In genomic region chr2:30647882-30648494, GRCm38 (mm10) we compare ENCODE assay signal across 8 mouse cellular contexts. TPM values are rescaled to one million over a fixed set of nuclear protein-coding genes. Genes with fewer than 3 reads are reported as not detected.
DNase-seq lines count a peak whose midpoint lies in the region; ATAC-seq and TF ChIP-seq lines count a peak whose summit lies in the region.

No protein-coding gene starts in this region.

- no peak for TF ChIP-seq POLR2A in lung, adult 2 months (IDR thresholded peaks at IDR 0.05; ENCODE audit: borderline replicate concordance, extremely low read depth, low read depth, low read length)

- no peak for DNase-seq in heart, postnatal 14 days
- peak; percentile 65 for DNase-seq in forebrain, embryonic 14.5 days (ENCODE audit: low spot score)
- DNase-seq in B cell, adult 2 months: no peak
- no peak for DNase-seq in lung, adult 2 months
- no peak for DNase-seq in urinary bladder, postnatal 36 days (ENCODE audit: low spot score in 2 of 2)

- H3K27ac ChIP-seq in heart, embryonic 14.5 days (replicated peaks in 1 of 2; ENCODE audit: control insufficient read depth in 1 of 2, insufficient read depth in 1 of 2, low read depth in 2 of 2, low read length in 2 of 2): peak overlapping the region; percentile 32 to 42; a peak in 3 of 4 replicates
- peak overlapping the region; percentile 95 for H3K27ac ChIP-seq in forebrain, embryonic 14.5 days (ENCODE audit: low read depth, low read length)
- H3K27ac ChIP-seq in midbrain, embryonic 13.5 days: peak overlapping the region; percentile 99

- no peak for TF ChIP-seq CTCF in lung, adult 2 months (IDR thresholded peaks at IDR 0.05; ENCODE audit: insufficient read depth, low read length)

- no peak overlapping the region for H3K4me3 ChIP-seq in heart, embryonic 14.5 days (ENCODE audit: control insufficient read depth in 1 of 2, insufficient read depth in 1 of 2, low read depth in 1 of 2, low read length in 2 of 2)
- H3K4me3 ChIP-seq in forebrain, embryonic 14.5 days (ENCODE audit: low read depth, low read length): no peak overlapping the region
- 0 out of 2 replicates have a peak overlapping the region, but pooled peaks have one; percentile 5 for H3K4me3 ChIP-seq in midbrain, embryonic 13.5 days (replicated peaks)
- H3K4me3 ChIP-seq in lung, adult 2 months (replicated peaks; ENCODE audit: extremely low read depth, low read depth, low read length): no peak overlapping the region

- peak overlapping the region; percentile 36 for H3K4me2 ChIP-seq in heart, embryonic 14.5 days (ENCODE audit: low read length)
- H3K4me2 ChIP-seq in forebrain, embryonic 14.5 days (ENCODE audit: low read length): peak overlapping the region; percentile 36
- peak overlapping the region; percentile 44 for H3K4me2 ChIP-seq in midbrain, embryonic 13.5 days (replicated peaks)

- H3K36me3 ChIP-seq in heart, embryonic 14.5 days (ENCODE audit: control insufficient read depth, insufficient read depth, low read length): no peaks in the 10 kb centered on the region
- no peaks in the 10 kb centered on the region for H3K36me3 ChIP-seq in forebrain, embryonic 14.5 days (ENCODE audit: control insufficient read depth, insufficient read depth, low read length)
- no peaks in the 10 kb centered on the region for H3K36me3 ChIP-seq in midbrain, embryonic 13.5 days

- no peak for ATAC-seq in heart, embryonic 14.5 days (ENCODE audit: insufficient number of reproducible peaks, insufficient read depth, low FRiP score, low read depth)
- ATAC-seq in CD4-positive, CD25-positive, alpha-beta regulatory T cell, adult 4 months: peak; percentile 67
- peak; percentile 13 for ATAC-seq in forebrain, embryonic 14.5 days
- ATAC-seq in midbrain, embryonic 13.5 days: peak; percentile 18; the same call in 1 of the 2 replicates

- peaks cover 37 to 41% of the 10 kb centered on the region in 2 experiments for H3K4me1 ChIP-seq in heart, embryonic 14.5 days (ENCODE audit: control insufficient read depth in 2 of 2, insufficient read depth in 2 of 2, low read length in 2 of 2)
- peaks cover 46% of the 10 kb centered on the region for H3K4me1 ChIP-seq in forebrain, embryonic 14.5 days (ENCODE audit: control insufficient read depth, insufficient read depth, low read length)
- H3K4me1 ChIP-seq in midbrain, embryonic 13.5 days (replicated peaks): peaks cover 75% of the 10 kb centered on the region
- no peaks in the 10 kb centered on the region for H3K4me1 ChIP-seq in lung, adult 2 months (ENCODE audit: control insufficient read depth, insufficient read depth, low read length)

- peak overlapping the region; percentile 46; the same call in 1 of the 2 replicates for H3K9ac ChIP-seq in heart, embryonic 14.5 days (ENCODE audit: low read length)
- H3K9ac ChIP-seq in forebrain, embryonic 14.5 days (ENCODE audit: low read length): peak overlapping the region; percentile 58
- H3K9ac ChIP-seq in midbrain, embryonic 13.5 days (replicated peaks): peak overlapping the region; percentile 58

- WGBS in heart, embryonic 14.5 days: 21% methylated on average over 13 of the region's 13 CpGs
- 39% methylated on average over 13 of the region's 13 CpGs for WGBS in forebrain, embryonic 14.5 days
- WGBS in midbrain, embryonic 13.5 days: 16% methylated on average over 13 of the region's 13 CpGs
- 57% methylated on average over 13 of the region's 13 CpGs for WGBS in lung, adult 2 months

- no peaks in the 10 kb centered on the region for H3K9me3 ChIP-seq in heart, embryonic 14.5 days (ENCODE audit: control insufficient read depth, low read length)
- no peaks in the 10 kb centered on the region for H3K9me3 ChIP-seq in forebrain, embryonic 14.5 days (replicated peaks; ENCODE audit: control insufficient read depth, low read length)
- no peaks in the 10 kb centered on the region for H3K9me3 ChIP-seq in midbrain, embryonic 13.5 days

- intact Hi-C loops in heart, postnatal 14 days (cut with DNase I): loop anchor here (5.0 kb wide), 1 partner anchor 41 kb away; no protein-coding TSS in a partner anchor

- no peaks in the 10 kb centered on the region for H3K27me3 ChIP-seq in heart, embryonic 14.5 days (ENCODE audit: control insufficient read depth, insufficient read depth, low read length)
- no peaks in the 10 kb centered on the region for H3K27me3 ChIP-seq in forebrain, embryonic 14.5 days (replicated peaks; ENCODE audit: control insufficient read depth, insufficient read depth, low read length)
- no peaks in the 10 kb centered on the region for H3K27me3 ChIP-seq in midbrain, embryonic 13.5 days

RNA-seq across cellular contexts. Expression of gene Cstad, which starts 53.1 kb away (rescaled TPM):
- 3.2 and 3.8 TPM in 2 replicates for polyA plus RNA-seq in heart, embryonic 14.5 days (2014; fragmentation: Nextera tagmentation; extraction: Ambion mirVana)
- total RNA-seq in heart, postnatal 14 days (2021): 1 to 10 TPM; 1.8 to 3.9 TPM
- polyA plus RNA-seq in CD4-positive, CD25-positive, alpha-beta regulatory T cell, adult 4 months (2017; shearing (Covaris generic)): 1 to 10 TPM; 2.0 to 5.4 TPM
- 0.64 and 1.2 TPM in 2 replicates for polyA plus RNA-seq in forebrain, embryonic 14.5 days (2014; fragmentation: Nextera tagmentation; extraction: Ambion mirVana)
- 0.27 and 0.43 TPM in 2 replicates for polyA plus RNA-seq in midbrain, embryonic 13.5 days (2015; fragmentation: Nextera tagmentation; extraction: Ambion mirVana)
- 0.69 and 1.6 TPM in 2 replicates for polyA plus RNA-seq in lung, adult 2 months (2012; rRNA removed)

Comparison
In these comparisons a context has a peak if more than half of its experiments do, and no peak if none do; other contexts are left out.
1. H3K27ac ChIP-seq: peak in every context shown above with its lines; median percentile 99 in midbrain, embryonic 13.5 days; 95 in forebrain, embryonic 14.5 days; 37 in heart, embryonic 14.5 days.